Mouse (Mus musculus) T-cell, adult 66 days (primary cell): ENCODE results near the gene Smim24. TPM values are rescaled to one million over a fixed set of nuclear protein-coding genes. Genes with fewer than 3 reads are reported as not detected.

ENCODE experiments used
- total RNA-seq, 2 experiments: library from RNA; stranded (reverse); gene quantifications; 3 replicates in 1 of 2; 4 replicates in 1 of 2; pipeline ENCODE4 v1.2.4; 2023

Smim24 gene
- total RNA-seq: 1 to 10 TPM; 3.6 to 6.8 TPM

GRCm38 (mm10) chr10:81392781-81393185 is at the start of gene Smim24:
Smim24 (plus strand) TSS chr10:81393051.

GRCm38 (mm10) chr10:81350351-81351063 is 42.3 kb upstream of the Smim24 start, which contains the start of gene Hmg20b:
Hmg20b (minus strand) TSS chr10:81350480.

GRCm38 (mm10) chr10:81356991-81357844 is 35.6 kb upstream of the Smim24 start, which contains the start of gene Mfsd12:
Mfsd12 (plus strand) TSS chr10:81357491.

GRCm38 (mm10) chr10:81365672-81366476 is 27.0 kb upstream of the Smim24 start, which contains the start of gene 4930404N11Rik:
4930404N11Rik (minus strand) TSS chr10:81365816.

GRCm38 (mm10) chr10:81377793-81378552 is 14.9 kb upstream of the Smim24 start, which contains the start of gene Fzr1:
Fzr1 (minus strand) TSS chr10:81378516.

GRCm38 (mm10) chr10:81383802-81384604 is 8.8 kb upstream of the Smim24 start, which contains the start of the genes Dohh and Gm48551:
Dohh (plus strand) TSS chr10:81384428.
Gm48551 (plus strand) TSS chr10:81384466.

GRCm38 (mm10) chr10:81388505-81389055 is 4.3 kb upstream of the Smim24 start, which contains the start of gene Gm48552:
Gm48552 (plus strand) TSS chr10:81389005.

Other genes starting within 250 kb of the Smim24 start
- gene Pias4, start 225.1 kb upstream of the Smim24 start, total RNA-seq: 10 to 100 TPM; 37.2 to 43.2 TPM
- 1,000 to 10,000 TPM; 2,301 to 2,484 TPM for gene Eef2, start 216.4 kb upstream of the Smim24 start, total RNA-seq
- gene Dapk3, start 210.0 kb upstream of the Smim24 start, total RNA-seq: 10 to 100 TPM; 62.4 to 62.6 TPM
- not detected for gene 4930442H23Rik, start 209.2 kb upstream of the Smim24 start, total RNA-seq
- not detected for gene Nmrk2, start 191.0 kb upstream of the Smim24 start, total RNA-seq
- gene Atcay, start 162.2 kb upstream of the Smim24 start, total RNA-seq: 1 to 10 TPM; 1.4 to 2.7 TPM
- 1 to 10 TPM; 5.2 to 5.5 TPM for gene Zfr2, start 159.9 kb upstream of the Smim24 start, total RNA-seq
- 10 to 100 TPM; 16.0 to 20.8 TPM for gene Matk, start 140.1 kb upstream of the Smim24 start, total RNA-seq
- gene Mrpl54, start 126.1 kb upstream of the Smim24 start, total RNA-seq: 10 to 100 TPM; 78.6 to 84.0 TPM
- 10 to 100 TPM; 28.8 to 36.2 TPM for gene Apba3, start 126.1 kb upstream of the Smim24 start, total RNA-seq
- 1 to 10 TPM; 4.2 to 5.8 TPM for gene Tjp3, start 101.5 kb upstream of the Smim24 start, total RNA-seq
- gene Pip5k1c, start 100.1 kb upstream of the Smim24 start, total RNA-seq: 100 to 1,000 TPM; 104 to 118 TPM
- gene Cactin, start 71.9 kb upstream of the Smim24 start, total RNA-seq: 10 to 100 TPM; 48.1 to 49.9 TPM
- 10 to 100 TPM; 30.0 to 30.7 TPM for gene Tbxa2r, start 64.3 kb upstream of the Smim24 start, total RNA-seq
- not detected for gene Gipc3, start 49.8 kb upstream of the Smim24 start, total RNA-seq
- gene Hmg20b, start 42.6 kb upstream of the Smim24 start, total RNA-seq: 10 to 100 TPM; 33.7 to 41.3 TPM
- gene Mfsd12, start 35.6 kb upstream of the Smim24 start, total RNA-seq: 10 to 100 TPM in 1 of 2 experiments, 1 to 10 TPM in 1; 5.9 to 10.6 TPM
- gene 4930404N11Rik, start 27.2 kb upstream of the Smim24 start, total RNA-seq: 10 to 100 TPM in 1 of 2 experiments, 1 to 10 TPM in 1; 8.0 to 10.6 TPM
- 10 to 100 TPM; 32.5 to 38.5 TPM for gene Fzr1, start 14.5 kb upstream of the Smim24 start, total RNA-seq
- 10 to 100 TPM; 38.0 to 44.2 TPM for gene Dohh, start 8.6 kb upstream of the Smim24 start, total RNA-seq
- 1 to 10 TPM; 3.3 to 5.8 TPM for gene Gm48551, start 8.6 kb upstream of the Smim24 start, total RNA-seq
- 1 to 10 TPM; 6.1 to 6.4 TPM for gene Gm48552, start 4.0 kb upstream of the Smim24 start, total RNA-seq
- gene Nfic, start 62.6 kb downstream of the Smim24 start, total RNA-seq: 10 to 100 TPM; 18.7 to 22.7 TPM
- gene Celf5, start 89.7 kb downstream of the Smim24 start, total RNA-seq: under 1 TPM in 1 of 2 experiments, not detected in 1; 0.44 TPM
- 100 to 1,000 TPM; 203 to 223 TPM for gene Ncln, start 103.3 kb downstream of the Smim24 start, total RNA-seq
- 100 to 1,000 TPM; 155 to 169 TPM for gene S1pr4, start 107.1 kb downstream of the Smim24 start, total RNA-seq
- gene Gna15, start 131.2 kb downstream of the Smim24 start, total RNA-seq: 10 to 100 TPM; 12.5 to 23.0 TPM
- 10 to 100 TPM; 26.8 to 35.6 TPM for gene Gna11, start 152.1 kb downstream of the Smim24 start, total RNA-seq
- gene Aes, start 166.4 kb downstream of the Smim24 start, total RNA-seq: 100 to 1,000 TPM; 555 to 631 TPM
- 1 to 10 TPM; 5.1 to 5.2 TPM for gene Tle2, start 181.5 kb downstream of the Smim24 start, total RNA-seq
- 1 to 10 TPM in 1 of 2 experiments, not detected in 1; 1.6 TPM for gene Tle6, start 208.0 kb downstream of the Smim24 start, total RNA-seq
- 1 to 10 TPM; 3.2 to 3.6 TPM for gene BC025920, start 213.2 kb downstream of the Smim24 start, total RNA-seq
- gene Sirt6, start 234.7 kb downstream of the Smim24 start, total RNA-seq: 10 to 100 TPM; 23.1 to 24.3 TPM
- gene Ankrd24, start 235.5 kb downstream of the Smim24 start, total RNA-seq: 1 to 10 TPM; 3.5 to 4.3 TPM